Mouse (Mus musculus) CD4-positive, CD25-positive, alpha-beta regulatory T cell, adult 4 months (primary cell): Measurements from ENCODE around the gene Wfdc18. TPM values are rescaled to one million over a fixed set of nuclear protein-coding genes. Genes with fewer than 3 reads are reported as not detected.

ENCODE experiments used
- ATAC-seq: one replicate; pipeline ENCODE4 v1.8.0; 2017
- polyA plus RNA-seq, 2 experiments: library from polyadenylated mRNA; unstranded; fragments of 100-300 nt; shearing (Covaris generic); gene quantifications; one replicate each; pipeline ENCODE4 v1.2.1; 2017

The Wfdc18 gene
- polyA plus RNA-seq, 2 experiments from 2014 or later, result not detected

GRCm38 (mm10) chr11:83743525-83743924, 34.7 kb downstream of the Wfdc18 start:
- no peak for ATAC-seq

- no peak for ATAC-seq
Observed at GRCm38 (mm10) chr11:83746152-83746551, 37.3 kb downstream of the Wfdc18 start.

GRCm38 (mm10) chr11:83746681-83747080, 37.9 kb downstream of the Wfdc18 start, which contains the start of gene Wfdc21:
Wfdc21 (plus strand) TSS chr11:83746940.
- no peak for ATAC-seq

GRCm38 (mm10) chr11:83747376-83748265, 38.8 kb downstream of the Wfdc18 start:
- ATAC-seq, result no peak

GRCm38 (mm10) chr11:83753581-83754181, 44.9 kb downstream of the Wfdc18 start, which contains the start of gene Heatr6:
Heatr6 (plus strand) TSS chr11:83753696.
- peak; percentile 97 for ATAC-seq

GRCm38 (mm10) chr11:83754227-83754626, 45.4 kb downstream of the Wfdc18 start:
- ATAC-seq, result no peak

Other genes with a start within 250 kb of the Wfdc18 start
- gene Mmp28, start 245.9 kb upstream of the Wfdc18 start, polyA plus RNA-seq, result not detected
- gene Taf15, start 235.9 kb upstream of the Wfdc18 start, polyA plus RNA-seq, result 10 to 100 TPM; 20.6 to 22.0 TPM
- under 1 TPM; 0.54 to 0.62 TPM for gene Heatr9, start 186.8 kb upstream of the Wfdc18 start, polyA plus RNA-seq
- gene Ccl5, start 178.5 kb upstream of the Wfdc18 start, polyA plus RNA-seq, result 100 to 1,000 TPM; 385 to 395 TPM
- not detected for gene Ccl9, start 130.4 kb upstream of the Wfdc18 start, polyA plus RNA-seq
- gene Ccl6, start 115.9 kb upstream of the Wfdc18 start, polyA plus RNA-seq, result not detected
- gene Rpl9-ps1, start 63.4 kb upstream of the Wfdc18 start, polyA plus RNA-seq, result not detected
- not detected for gene Ccl3, start 59.7 kb upstream of the Wfdc18 start, polyA plus RNA-seq
- gene Ccl4, start 46.4 kb upstream of the Wfdc18 start, polyA plus RNA-seq, result 10 to 100 TPM in 1 of 2 experiments, 1 to 10 TPM in 1; 2.9 to 12.2 TPM
- not detected for gene Wfdc17, start 5.0 kb upstream of the Wfdc18 start, polyA plus RNA-seq
- gene Wfdc21, start 37.9 kb downstream of the Wfdc18 start, polyA plus RNA-seq, result not detected
- 10 to 100 TPM; 34.2 to 44.9 TPM for gene Heatr6, start 44.7 kb downstream of the Wfdc18 start, polyA plus RNA-seq
- not detected for gene Hnf1b, start 141.0 kb downstream of the Wfdc18 start, polyA plus RNA-seq
- 10 to 100 TPM; 88.7 to 90.2 TPM for gene Ddx52, start 233.0 kb downstream of the Wfdc18 start, polyA plus RNA-seq